Mouse (Mus musculus) left cerebral cortex, adult 2 months (tissue): ENCODE measurements around the gene Hist1h4h. TPM values are rescaled to one million over a fixed set of nuclear protein-coding genes. Genes with fewer than 3 reads are reported as not detected.
A peak's percentile ranks its signal among the peaks of the same experiment; 100 is the strongest.

ENCODE experiments used
- DNase-seq, 2 experiments: peaks; one replicate each; pipeline ENCODE4 v3.0.0; 2021 to 2022; ENCODE audit warnings: low spot score in 2 of 2, mixed read lengths in 1 of 2; ENCODE audit errors: extremely low spot score in 1 of 2
- H3K27ac ChIP-seq: fragments of 200-600 bp; 2 replicates; pipeline ENCODE4 v1.8.1; 2022
- H3K4me3 ChIP-seq: fragments of 200-600 bp; 2 replicates; pipeline ENCODE4 v1.8.1; 2022
- CTCF ChIP-seq: fragments of 200-600 bp; IDR thresholded peaks from 2 replicates; pipeline ENCODE4 v1.8.1; 2022; ENCODE audit warnings: antibody characterized with exemption, mild to moderate bottlenecking, moderate library complexity
- intact Hi-C: fragments of 180-260 bp; cut with DNase I; formaldehyde crosslinking; loops from one replicate; pipeline ENCODE4 v1.15.1; 2025
- long read RNA-seq, 2 experiments: library from polyadenylated mRNA; stranded (forward); transcript quantifications; one replicate each; pipeline ENCODE4 v2.0.0; 2021; ENCODE audit warnings: borderline mapping rate in 2 of 2
- total RNA-seq, 2 experiments: library from RNA; stranded (reverse); gene quantifications; 2 replicates each; pipeline ENCODE4 v1.2.3; 2021

Hist1h4h gene
- total RNA-seq: 100 to 1,000 TPM; 289 to 340 TPM
- long read RNA-seq, experiment 1, partial matches to known transcripts: 0 of 3 reads
- long read RNA-seq, experiment 1, other reads (novel, unspliced or antisense): 0 of 3 reads
- long read RNA-seq, experiment 2, partial matches to known transcripts: 0 of 2 reads
- long read RNA-seq, experiment 2, other reads (novel, unspliced or antisense): 0 of 2 reads

DNA sequence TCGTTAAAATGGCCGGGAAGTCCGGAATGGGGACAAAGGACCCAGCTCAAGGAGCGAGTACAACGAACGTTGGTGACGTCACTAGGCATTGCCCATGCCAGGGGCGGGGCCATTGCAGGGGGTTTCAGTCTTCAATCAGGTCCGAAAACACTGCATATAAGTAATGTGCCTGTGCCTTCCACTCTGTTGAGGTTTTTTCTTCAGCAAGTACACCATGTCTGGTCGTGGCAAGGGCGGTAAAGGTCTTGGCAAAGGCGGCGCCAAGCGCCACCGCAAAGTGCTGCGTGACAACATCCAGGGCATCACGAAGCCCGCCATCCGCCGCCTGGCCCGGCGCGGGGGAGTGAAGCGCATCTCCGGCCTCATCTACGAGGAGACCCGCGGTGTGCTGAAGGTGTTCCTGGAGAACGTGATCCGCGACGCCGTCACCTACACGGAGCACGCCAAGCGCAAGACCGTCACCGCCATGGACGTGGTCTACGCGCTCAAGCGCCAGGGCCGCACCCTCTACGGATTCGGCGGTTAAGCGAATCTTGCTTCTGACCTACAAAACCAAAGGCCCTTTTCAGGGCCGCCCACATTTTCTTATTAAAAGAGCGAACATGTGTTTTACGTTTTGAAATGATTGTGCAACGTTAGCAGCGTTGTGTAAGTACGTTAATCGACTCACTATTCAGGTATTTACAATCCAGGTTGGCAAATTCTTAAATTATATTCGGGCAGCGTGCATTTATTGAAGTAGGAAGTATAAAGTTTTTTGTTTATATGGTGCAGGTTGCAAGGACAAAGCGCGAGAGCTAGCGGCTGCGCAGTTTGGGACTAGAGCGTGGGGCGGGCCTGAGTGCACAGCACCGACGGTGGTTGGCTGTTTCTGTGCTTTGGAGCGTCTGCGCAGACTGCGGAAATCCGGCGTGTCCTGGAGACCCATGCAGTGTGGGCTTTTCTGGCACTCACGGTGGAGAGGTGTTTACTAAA is at the start of gene Hist1h4h:
Hist1h4h (plus strand) TSS at position 150 of the 975 bp plus-strand sequence.
- Histone ChIP-seq H3K4me3 (peak within 1 kb of the TSS; percentile 67), H3K27ac (peak within 1 kb of the TSS; percentile 92)
- peak; percentile 95 to 96 for DNase-seq
- intact Hi-C loops: loop anchor here (5.0 to 10.0 kb wide), 6 partner anchors 41 to 1819 kb away; partner anchors contain the start of genes Hist1h2ac, Hist1h2ad, Hist1h2ae and Hist1h2ag
- TF ChIP-seq CTCF: no peak

DNA sequence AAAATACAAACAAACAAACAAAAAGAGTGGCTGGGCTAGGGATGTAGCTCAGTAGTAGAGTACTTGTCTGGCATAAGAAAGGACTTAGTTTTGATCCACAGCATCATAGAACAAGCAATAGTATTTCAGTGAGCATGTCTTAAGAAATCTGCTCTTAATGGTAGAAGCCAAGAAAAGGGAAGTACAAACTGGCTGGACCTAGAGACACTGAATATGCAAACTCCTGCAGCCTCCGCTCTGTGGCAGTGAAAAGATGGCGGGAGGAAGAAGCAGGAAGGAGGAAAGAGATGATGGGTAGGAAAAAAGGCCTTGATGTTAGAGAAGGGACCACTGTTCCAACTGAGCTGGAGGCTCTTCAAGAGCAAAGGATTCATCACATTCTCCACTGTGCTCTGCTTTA is 47.7 kb upstream of the Hist1h4h start:
- intact Hi-C loops: no loop called here
- no peak for DNase-seq
- Histone ChIP-seq H3K27ac (no peak overlapping the region), H3K4me3 (no peak overlapping the region)
- TF ChIP-seq CTCF: no peak

DNA sequence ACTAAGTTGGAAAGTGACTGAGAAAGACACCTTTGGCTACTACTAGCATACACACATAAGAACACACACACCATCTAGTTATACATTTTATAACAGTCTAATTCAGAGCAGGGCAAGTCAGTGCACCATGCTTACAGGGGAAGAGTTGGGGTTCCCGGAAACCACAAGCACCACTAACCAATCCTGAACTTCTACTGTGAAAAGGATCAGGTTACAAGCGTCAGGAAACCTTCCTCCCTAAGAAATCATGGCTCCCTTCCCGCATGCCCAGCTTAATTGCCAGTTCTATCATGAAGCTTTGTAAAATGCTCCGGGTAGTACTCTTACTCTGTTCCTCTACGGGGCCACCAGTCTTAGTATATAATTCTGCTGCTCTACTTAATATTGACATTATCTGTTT is 45.6 kb upstream of the Hist1h4h start:
- no peak overlapping the region for H3K27ac ChIP-seq
- DNase-seq: no peak
- intact Hi-C loops: no loop called here
- TF ChIP-seq CTCF: no peak
- no peak overlapping the region for H3K4me3 ChIP-seq

DNA sequence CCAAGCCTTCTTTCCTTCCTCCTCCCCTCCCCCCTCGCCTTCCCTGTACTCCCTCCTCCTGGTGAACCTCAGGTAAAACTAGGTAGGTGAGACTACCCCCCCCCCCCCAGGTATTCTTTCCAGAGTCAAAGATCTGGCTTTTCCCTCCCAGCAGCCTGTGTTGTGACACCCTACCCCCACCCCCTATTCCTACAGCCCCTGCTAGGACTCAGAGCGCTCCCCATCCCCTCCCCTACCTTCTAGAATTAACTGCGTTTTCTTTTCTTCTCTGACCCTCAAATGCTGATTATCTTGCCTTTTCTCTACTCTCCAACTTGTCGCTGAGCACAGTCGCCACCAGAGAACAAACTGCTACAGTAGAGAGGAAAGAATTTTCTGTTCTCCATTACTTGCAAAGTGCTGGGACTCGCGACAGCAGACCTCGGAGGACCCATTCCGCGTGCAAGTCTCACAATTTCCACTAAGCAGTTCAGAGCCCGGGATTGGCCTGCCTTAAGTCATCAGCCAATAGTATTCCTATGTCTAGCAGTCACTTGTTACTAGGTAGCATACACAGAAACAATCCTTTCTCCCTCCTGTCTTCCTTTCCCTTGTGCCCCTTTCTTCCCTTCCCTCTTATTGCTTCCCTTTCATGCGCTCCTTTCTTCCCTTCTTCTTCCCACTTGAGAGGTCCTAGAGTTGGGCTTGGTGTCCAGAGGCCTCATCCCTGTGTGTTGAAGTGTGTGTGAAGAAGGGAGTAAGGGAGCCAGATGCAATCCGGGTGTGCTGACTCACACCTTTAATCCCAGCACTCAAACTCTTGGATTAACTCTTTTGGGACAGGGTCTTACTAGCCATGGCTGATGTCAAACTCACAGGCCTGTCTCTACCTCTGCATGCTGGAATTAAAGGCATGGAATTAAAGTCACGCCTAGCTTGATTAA is 42.2 kb upstream of the Hist1h4h start, which contains the start of gene Btn2a2:
Btn2a2 (minus strand) TSS at position 458 of the 923 bp plus-strand sequence.
- Histone ChIP-seq H3K4me3 (peak within 1 kb of the TSS; percentile 41), H3K27ac (no peak within 1 kb of the TSS)
- intact Hi-C loops: no loop called here
- DNase-seq: peak; percentile 52 to 71
- TF ChIP-seq CTCF: no peak

DNA sequence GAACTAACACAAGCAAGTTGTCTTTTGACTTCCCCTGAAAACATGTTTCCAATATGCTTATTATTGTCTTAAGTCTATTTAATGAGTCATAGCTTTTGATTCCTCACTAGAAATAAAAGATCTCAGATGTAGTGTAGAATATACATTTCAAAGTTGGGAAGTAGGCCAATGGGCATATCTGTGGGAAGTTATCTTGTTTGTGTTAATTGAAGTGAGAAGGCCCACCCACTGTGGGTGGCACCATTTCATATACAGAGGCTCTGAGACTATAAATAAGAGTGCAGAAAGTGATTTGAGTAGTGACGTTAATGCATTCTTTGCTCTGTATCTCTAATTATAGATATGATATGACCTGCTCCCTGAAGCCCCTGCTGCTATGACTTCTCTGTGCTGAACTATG is 40.0 kb upstream of the Hist1h4h start:
- TF ChIP-seq CTCF: no peak
- intact Hi-C loops: no loop called here
- Histone ChIP-seq H3K27ac (no peak overlapping the region), H3K4me3 (no peak overlapping the region)
- DNase-seq: no peak

DNA sequence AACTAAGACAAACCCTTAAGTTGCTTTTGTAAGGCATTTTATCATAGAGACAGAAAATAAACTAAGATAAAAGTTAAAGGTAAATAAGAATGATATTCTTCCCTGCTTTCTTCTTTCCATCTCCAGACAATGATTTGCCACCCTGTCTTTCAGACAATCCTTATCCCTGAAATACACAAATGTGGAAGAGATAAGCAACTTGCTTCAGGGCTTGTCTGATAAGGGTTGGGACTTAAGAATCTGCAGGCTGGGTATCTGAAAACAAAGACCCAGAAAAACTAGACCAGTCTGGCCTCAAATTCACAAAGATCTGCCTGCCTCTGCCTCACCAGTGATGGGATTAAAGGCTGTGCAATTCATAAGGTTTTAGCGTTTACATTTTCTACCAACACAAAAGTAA is 39.6 kb upstream of the Hist1h4h start:
- Histone ChIP-seq H3K4me3 (no peak overlapping the region), H3K27ac (no peak overlapping the region)
- DNase-seq: no peak
- intact Hi-C loops: no loop called here
- no peak for TF ChIP-seq CTCF

DNA sequence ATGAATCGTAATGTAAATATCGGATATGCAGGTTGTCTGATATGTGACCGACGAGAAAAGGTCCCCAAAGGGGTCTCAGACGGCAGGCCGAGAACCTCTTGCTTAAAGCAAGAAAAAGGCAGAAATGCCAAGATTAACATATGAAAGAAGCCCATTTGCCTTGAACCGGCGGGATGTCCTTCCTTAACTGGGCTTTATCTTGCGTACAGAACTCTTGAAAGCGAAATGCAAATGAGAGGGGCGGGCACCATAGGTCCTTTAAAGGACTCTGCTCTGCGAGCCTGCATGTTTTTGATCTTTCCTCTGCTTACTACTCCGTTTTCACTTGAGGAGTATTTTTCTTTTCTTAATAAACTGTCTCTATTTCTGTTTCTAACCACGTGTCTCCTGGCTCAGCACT is 38.9 kb upstream of the Hist1h4h start:
- no peak for TF ChIP-seq CTCF
- no peak for DNase-seq
- no peak overlapping the region for H3K4me3 ChIP-seq
- intact Hi-C loops: no loop called here
- no peak overlapping the region for H3K27ac ChIP-seq

DNA sequence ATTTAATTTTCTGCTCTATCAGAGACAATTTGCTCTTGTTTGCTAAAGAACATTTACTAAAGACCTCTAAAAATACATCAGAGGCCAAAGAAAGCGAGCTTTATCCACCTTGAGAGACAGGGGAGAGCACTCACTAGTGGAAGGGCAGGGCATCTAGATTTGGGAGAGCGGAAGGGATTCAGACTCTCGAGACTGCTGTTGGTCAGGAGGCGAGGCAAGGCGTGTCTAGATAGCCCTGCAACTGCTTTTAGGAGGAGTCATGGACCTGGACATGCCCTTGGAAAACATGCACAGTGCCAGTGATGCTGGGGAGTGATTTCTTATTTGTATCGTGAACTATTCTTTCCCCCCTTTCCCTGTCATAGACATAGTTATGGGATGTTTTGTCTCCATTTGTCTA is 35.3 kb upstream of the Hist1h4h start:
- H3K4me3 ChIP-seq: no peak overlapping the region
- no peak overlapping the region for H3K27ac ChIP-seq
- no peak for DNase-seq
- intact Hi-C loops: no loop called here
- no peak for TF ChIP-seq CTCF

DNA sequence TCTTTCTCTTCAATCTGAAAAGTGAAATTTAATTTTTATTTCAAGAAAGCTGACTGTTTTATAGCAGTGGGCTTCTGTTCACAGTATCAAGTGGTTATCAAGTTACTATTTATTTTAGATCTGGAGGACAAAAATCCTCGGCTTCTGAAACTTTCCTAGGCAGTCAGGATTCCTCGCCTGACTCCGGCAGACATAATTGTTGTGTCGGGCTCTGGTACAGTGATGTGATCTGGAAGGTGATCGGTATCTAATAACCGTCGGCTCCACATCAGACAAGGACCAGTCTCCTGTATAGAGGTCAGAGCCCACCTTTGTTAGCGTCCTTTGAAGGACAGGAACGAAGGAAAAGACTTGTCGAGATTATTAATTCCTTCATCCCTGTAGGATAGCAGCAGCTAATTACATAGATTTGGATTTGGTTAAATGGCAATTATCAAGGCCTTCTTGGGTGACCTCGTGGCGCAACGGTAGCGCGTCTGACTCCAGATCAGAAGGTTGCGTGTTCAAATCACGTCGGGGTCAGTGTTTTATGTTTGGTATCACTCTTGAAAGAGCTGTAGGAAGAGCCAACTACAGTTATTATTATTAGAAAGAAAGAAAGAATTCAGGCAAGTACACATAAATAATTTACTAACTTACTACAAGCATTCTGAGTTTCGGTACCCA is 33.1 kb upstream of the Hist1h4h start:
- Histone ChIP-seq H3K27ac (no peak overlapping the region), H3K4me3 (peak overlapping the region; percentile 31; the same call in 1 of the 2 replicates)
- peak; percentile 49 for DNase-seq
- intact Hi-C loops: no loop called here
- no peak for TF ChIP-seq CTCF

DNA sequence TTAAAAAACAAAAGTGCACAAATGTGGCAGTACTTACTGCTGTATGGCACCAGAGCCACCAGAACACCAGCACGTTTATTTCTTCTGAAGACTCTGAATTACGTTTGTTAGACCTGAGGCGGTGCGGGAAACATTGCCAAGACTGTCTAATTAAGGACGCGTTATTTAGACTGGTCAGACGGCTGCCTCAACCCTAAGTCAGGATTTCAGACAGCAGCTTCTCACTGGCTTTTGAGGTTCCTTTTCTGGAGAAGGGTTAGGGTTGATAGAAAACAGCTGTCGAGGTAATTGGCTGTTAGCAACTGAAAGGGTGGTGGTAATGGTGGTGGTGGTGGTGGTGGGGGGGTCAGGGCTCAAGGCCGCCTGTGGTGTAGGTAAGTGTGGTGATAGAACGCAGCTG is 32.2 kb upstream of the Hist1h4h start:
- Histone ChIP-seq H3K27ac (no peak overlapping the region), H3K4me3 (peak overlapping the region; percentile 31; the same call in 1 of the 2 replicates)
- DNase-seq: no peak
- intact Hi-C loops: no loop called here
- no peak for TF ChIP-seq CTCF

DNA sequence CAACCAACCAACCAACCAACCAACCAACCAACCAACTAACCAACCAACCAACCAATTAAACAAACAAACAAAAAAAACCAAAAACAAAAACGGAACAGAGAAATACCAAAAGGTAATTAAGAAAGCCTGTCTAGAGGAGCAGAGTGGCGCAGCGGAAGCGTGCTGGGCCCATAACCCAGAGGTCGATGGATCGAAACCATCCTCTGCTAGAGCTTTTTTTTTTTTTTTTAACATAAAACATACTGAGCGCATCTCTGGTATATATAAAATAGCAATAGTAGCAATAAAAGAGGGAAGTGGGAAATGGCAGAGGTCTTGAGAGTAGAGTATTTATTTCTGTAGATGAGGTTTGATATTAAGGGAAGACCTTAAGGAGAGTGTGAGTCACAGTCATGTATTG is 30.9 kb upstream of the Hist1h4h start:
- H3K27ac ChIP-seq: no peak overlapping the region
- no peak for DNase-seq
- TF ChIP-seq CTCF: no peak
- intact Hi-C loops: loop anchor here (2.0 to 5.0 kb wide), 2 partner anchors 17 to 48 kb away; no protein-coding TSS in a partner anchor
- H3K4me3 ChIP-seq: no peak overlapping the region
